Mouse (Mus musculus) embryonic facial prominence, embryonic 13.5 days (tissue): ENCODE data around the gene Gm36079. TPM values are rescaled to one million over a fixed set of nuclear protein-coding genes. Genes with fewer than 3 reads are reported as not detected.
"Not testable (repeated sequence)": the region's sequence is repeated elsewhere in the genome, so short reads cannot be mapped to it uniquely, and the experiment has no call there.

Source experiments
- ATAC-seq: fragments of 200-750 bp; cut with Nextera tagmentation; 2 replicates; pipeline ENCODE4 v1.8.0; 2017; ENCODE audit warnings: low read depth; ENCODE audit not compliant: insufficient number of reproducible peaks, insufficient read depth, low FRiP score, low TSS enrichment
- H3K27ac ChIP-seq: fragments of 300-500 bp; sonication (generic); 2 replicates; pipeline ENCODE4 v1.5.1; 2015; ENCODE audit warnings: moderate library complexity, mild to moderate bottlenecking, inconsistent platforms
- H3K27me3 ChIP-seq: fragments of 300-500 bp; sonication (generic); 2 replicates; pipeline ENCODE4 v1.6.1; 2015; ENCODE audit warnings: mild to moderate bottlenecking, inconsistent platforms
- H3K36me3 ChIP-seq: fragments of 300-500 bp; sonication (generic); 2 replicates; pipeline ENCODE4 v1.6.1; 2015; ENCODE audit warnings: mild to moderate bottlenecking, inconsistent platforms
- H3K4me1 ChIP-seq: fragments of 300-500 bp; sonication (generic); 2 replicates; pipeline ENCODE4 v1.6.1; 2015; ENCODE audit warnings: inconsistent platforms
- H3K4me2 ChIP-seq: fragments of 300-500 bp; sonication (generic); 2 replicates; pipeline ENCODE4 v1.6.1; 2015; ENCODE audit warnings: moderate library complexity, mild to moderate bottlenecking, inconsistent platforms
- H3K4me3 ChIP-seq: fragments of 300-500 bp; sonication (generic); 2 replicates; pipeline ENCODE4 v1.5.1; 2015; ENCODE audit warnings: mild to moderate bottlenecking, inconsistent platforms
- H3K9ac ChIP-seq: fragments of 300-500 bp; sonication (generic); 2 replicates; pipeline ENCODE4 v1.6.1; 2015; ENCODE audit warnings: mild to moderate bottlenecking, inconsistent platforms
- H3K9me3 ChIP-seq: fragments of 300-500 bp; sonication (generic); 2 replicates; pipeline ENCODE4 v1.6.1; 2016; ENCODE audit warnings: inconsistent platforms
- WGBS: fragments of 180-500 bp; shearing (Covaris S2); methylation state at CpG from one replicate; pipeline ENCODE4 v1.1.7; 2015; ENCODE audit warnings: mixed read lengths; 5-methylcytosine and 5-hydroxymethylcytosine counted together
- polyA plus RNA-seq: library from polyadenylated mRNA; unstranded; fragments of >200 nt; fragmentation: Nextera tagmentation; extraction: Ambion mirVana; gene quantifications from 2 replicates; pipeline ENCODE4 v1.2.1, GENCODE M21; 2015

Gm36079 gene
- polyA plus RNA-seq, result not detected in 2 replicates

- not testable (repeated sequence) for H3K9me3 ChIP-seq, H3K4me3 ChIP-seq, H3K36me3 ChIP-seq, H3K4me2 ChIP-seq, H3K4me1 ChIP-seq, H3K27ac ChIP-seq, H3K9ac ChIP-seq, ATAC-seq
- H3K27me3 ChIP-seq, result peaks cover 23% of the 10 kb centered on the region
- WGBS, result 0% methylated on average over 4 of the region's 17 CpGs
Observed at GRCm38 (mm10) chr13:120026911-120027310, at the start of gene Gm36079. Gene Gm36079, minus strand, starts transcription at chr13:120027011.

DNA sequence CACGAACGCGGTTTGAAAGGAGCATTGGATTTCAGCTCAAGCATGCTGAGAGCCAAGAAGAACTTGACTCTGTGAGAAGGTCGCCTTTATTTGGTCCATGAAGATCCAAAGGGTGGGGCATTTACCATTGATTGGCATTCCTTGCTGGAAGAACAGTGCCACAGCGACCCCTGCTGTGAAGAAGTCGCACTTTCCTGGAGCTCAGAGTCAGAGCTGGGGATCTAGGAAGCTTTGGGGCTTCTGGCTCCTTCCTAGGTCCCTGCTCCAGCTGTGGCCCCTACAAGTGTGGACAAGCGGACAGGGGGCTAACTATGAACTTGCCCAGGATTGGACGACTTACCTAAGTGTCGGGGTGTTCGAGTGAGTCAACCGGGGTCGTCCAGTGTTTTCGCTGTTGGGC is 44.1 kb upstream of the Gm36079 start:
- no CpG with 5 or more reads among the region's 13 CpGs for WGBS
- H3K4me1 ChIP-seq, H3K4me3 ChIP-seq, H3K27me3 ChIP-seq, H3K4me2 ChIP-seq, H3K9me3 ChIP-seq, H3K27ac ChIP-seq, ATAC-seq, H3K36me3 ChIP-seq, H3K9ac ChIP-seq: not testable (repeated sequence)

- not testable (repeated sequence) for ATAC-seq, H3K27me3 ChIP-seq, H3K9ac ChIP-seq, H3K4me1 ChIP-seq, H3K9me3 ChIP-seq, H3K4me3 ChIP-seq, H3K4me2 ChIP-seq, H3K36me3 ChIP-seq, H3K27ac ChIP-seq
- no CpG with 5 or more reads among the region's 12 CpGs for WGBS
Observed at GRCm38 (mm10) chr13:120070012-120070598, 43.3 kb upstream of the Gm36079 start.

DNA sequence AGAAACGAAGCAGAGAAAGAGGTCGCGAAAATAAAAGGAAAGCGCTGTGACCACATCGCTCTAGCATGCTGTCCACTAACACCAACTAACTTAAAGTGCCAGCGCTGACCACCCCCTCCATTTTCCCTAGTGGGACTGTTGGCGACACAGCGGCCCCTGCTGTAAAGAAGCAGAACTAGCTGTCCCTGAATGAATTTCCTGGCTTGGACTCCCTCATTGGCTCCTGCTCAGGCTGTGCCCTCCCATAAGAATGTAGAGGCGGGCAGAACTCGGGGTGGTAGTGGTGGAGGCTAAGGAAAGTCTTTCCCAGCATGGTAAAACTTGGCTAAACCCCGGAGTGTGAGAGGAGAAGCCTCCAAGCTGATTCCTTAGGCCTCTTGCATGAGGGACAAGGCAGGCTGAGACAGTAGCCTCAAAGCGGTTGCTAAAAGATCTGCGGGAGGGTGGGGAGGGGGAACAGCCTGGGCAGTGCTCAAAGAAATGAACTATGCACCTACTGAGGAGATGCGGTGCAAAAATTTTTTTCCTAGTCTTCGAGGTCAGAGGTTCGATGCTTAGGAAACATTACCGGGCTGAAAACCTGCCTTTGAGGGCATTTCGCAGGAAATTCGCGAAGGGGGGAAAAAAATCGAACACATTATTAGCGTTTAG is 36.8 kb upstream of the Gm36079 start:
- not testable (repeated sequence) for H3K4me3 ChIP-seq, H3K36me3 ChIP-seq, H3K9ac ChIP-seq, H3K9me3 ChIP-seq, H3K4me2 ChIP-seq, H3K27me3 ChIP-seq, H3K27ac ChIP-seq, ATAC-seq, H3K4me1 ChIP-seq
- no CpG with 5 or more reads among the region's 22 CpGs for WGBS

- not testable (repeated sequence) for H3K36me3 ChIP-seq, H3K27ac ChIP-seq, H3K4me3 ChIP-seq, ATAC-seq, H3K27me3 ChIP-seq, H3K4me1 ChIP-seq, H3K9me3 ChIP-seq, H3K9ac ChIP-seq, H3K4me2 ChIP-seq
- WGBS, result no CpG with 5 or more reads among the region's 4 CpGs
Observed at GRCm38 (mm10) chr13:120062903-120063302, 36.1 kb upstream of the Gm36079 start.

GRCm38 (mm10) chr13:120052085-120052484 is 25.3 kb upstream of the Gm36079 start, which contains the start of gene Gm21188:
Gene Gm21188, minus strand, starts transcription at chr13:120052194.
- not testable (repeated sequence) for H3K4me3 ChIP-seq

DNA sequence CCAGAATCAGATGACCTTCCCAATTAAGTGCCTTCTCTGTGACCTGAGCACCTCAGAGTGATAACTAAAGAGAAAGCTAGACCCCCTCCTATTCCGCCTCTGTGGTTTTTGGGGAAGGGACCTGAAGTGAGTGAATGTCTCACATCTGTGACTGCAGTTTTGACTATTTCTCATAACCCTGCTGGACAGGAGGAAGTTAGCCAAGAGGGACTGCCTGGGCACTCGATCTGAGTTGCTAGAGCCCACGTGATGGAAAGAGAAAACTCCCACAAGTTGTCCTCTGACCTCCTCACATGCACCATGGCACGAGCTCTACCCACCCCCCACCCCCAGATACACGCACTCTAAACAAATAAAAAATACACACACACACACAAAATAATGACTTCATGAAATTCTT is 21.8 kb upstream of the Gm36079 start:
- not testable (repeated sequence) for H3K9me3 ChIP-seq, H3K4me3 ChIP-seq, H3K27me3 ChIP-seq, H3K4me1 ChIP-seq, H3K36me3 ChIP-seq, H3K9ac ChIP-seq, H3K4me2 ChIP-seq, ATAC-seq, H3K27ac ChIP-seq
- no CpG with 5 or more reads among the region's 5 CpGs for WGBS

More at GRCm38 (mm10) chr13:120052085-120052484, 25.3 kb upstream of the Gm36079 start, which contains the start of gene Gm21188:
- H3K9me3 ChIP-seq, H3K9ac ChIP-seq, H3K4me1 ChIP-seq, H3K36me3 ChIP-seq, H3K27me3 ChIP-seq, ATAC-seq, H3K27ac ChIP-seq, H3K4me2 ChIP-seq: not testable (repeated sequence)

- not testable (repeated sequence) for ATAC-seq, H3K27me3 ChIP-seq, H3K4me3 ChIP-seq, H3K36me3 ChIP-seq, H3K9ac ChIP-seq, H3K4me2 ChIP-seq, H3K9me3 ChIP-seq, H3K27ac ChIP-seq, H3K4me1 ChIP-seq
- no CpG with 5 or more reads among the region's 2 CpGs for WGBS
Observed at GRCm38 (mm10) chr13:120048186-120048585, 21.4 kb upstream of the Gm36079 start.

DNA sequence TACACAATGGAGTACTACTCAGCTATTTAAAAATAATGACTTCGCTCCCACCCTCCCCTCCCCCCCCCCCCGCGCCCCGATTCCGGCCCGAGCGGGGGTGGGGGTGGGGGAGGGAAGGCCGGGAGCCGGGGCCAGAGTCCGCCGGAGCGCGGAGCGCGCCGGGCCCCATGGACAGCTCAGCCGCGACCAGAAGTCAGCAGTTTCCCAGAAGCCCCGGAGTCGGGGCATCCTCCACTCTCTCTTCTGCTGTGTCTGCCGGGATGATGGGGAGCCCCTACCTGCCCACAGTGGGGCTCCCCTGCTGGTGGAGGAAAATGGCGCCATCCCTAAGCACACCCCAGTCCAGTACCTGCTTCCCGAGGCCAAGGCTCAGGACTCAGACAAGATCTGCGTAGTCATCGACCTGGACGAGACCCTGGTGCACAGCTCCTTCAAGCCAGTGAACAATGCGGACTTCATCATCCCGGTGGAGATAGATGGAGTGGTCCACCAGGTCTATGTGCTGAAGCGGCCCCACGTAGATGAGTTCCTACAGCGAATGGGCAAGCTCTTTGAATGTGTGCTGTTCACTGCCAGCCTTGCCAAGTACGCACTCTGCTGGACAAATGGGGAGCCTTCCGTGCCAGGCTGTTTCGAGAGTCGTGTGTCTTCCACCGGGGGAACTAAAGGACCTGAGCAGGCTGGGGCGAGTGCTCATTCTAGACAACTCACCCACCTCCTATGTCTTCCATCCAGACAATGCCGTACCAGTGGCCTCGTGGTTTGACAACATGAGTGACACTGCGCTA is 19.8 kb upstream of the Gm36079 start:
- H3K27me3 ChIP-seq, H3K4me1 ChIP-seq, H3K4me3 ChIP-seq, H3K36me3 ChIP-seq, H3K9ac ChIP-seq, H3K27ac ChIP-seq, H3K4me2 ChIP-seq, H3K9me3 ChIP-seq, ATAC-seq: not testable (repeated sequence)
- WGBS, result 3% methylated on average over 12 of the region's 40 CpGs

- H3K27me3 ChIP-seq, result peaks cover 16% of the 10 kb centered on the region
- not testable (repeated sequence) for H3K4me1 ChIP-seq, H3K9ac ChIP-seq, ATAC-seq, H3K4me3 ChIP-seq, H3K27ac ChIP-seq, H3K4me2 ChIP-seq, H3K9me3 ChIP-seq, H3K36me3 ChIP-seq
- no CpG with 5 or more reads among the region's 1 CpGs for WGBS
Observed at GRCm38 (mm10) chr13:120041145-120041544, 14.3 kb upstream of the Gm36079 start.

DNA sequence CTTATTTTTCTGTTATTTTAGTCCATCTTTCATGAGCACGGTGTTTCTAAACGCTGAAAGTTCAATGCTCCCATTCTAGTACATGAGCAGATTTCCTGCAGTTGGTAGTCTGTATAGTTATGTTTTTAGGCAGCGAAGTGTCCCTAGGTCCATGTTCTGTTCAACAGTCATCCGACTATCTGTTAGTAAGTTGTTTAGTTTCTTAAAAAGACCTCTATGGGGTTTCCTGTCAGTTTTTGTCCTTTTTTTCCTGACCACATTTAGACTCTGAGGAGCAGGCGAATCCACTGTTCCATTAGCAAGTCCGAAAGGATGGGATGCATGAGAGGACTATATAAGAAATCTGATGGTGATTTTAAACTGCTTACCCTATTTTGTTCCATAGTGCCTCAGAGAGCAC is 11.1 kb upstream of the Gm36079 start:
- not testable (repeated sequence) for H3K4me1 ChIP-seq, H3K4me3 ChIP-seq, H3K4me2 ChIP-seq, H3K27ac ChIP-seq, H3K36me3 ChIP-seq, H3K9ac ChIP-seq, H3K9me3 ChIP-seq, ATAC-seq
- H3K27me3 ChIP-seq, result peaks cover 25% of the 10 kb centered on the region
- 4% methylated on average over 6 of the region's 6 CpGs for WGBS

DNA sequence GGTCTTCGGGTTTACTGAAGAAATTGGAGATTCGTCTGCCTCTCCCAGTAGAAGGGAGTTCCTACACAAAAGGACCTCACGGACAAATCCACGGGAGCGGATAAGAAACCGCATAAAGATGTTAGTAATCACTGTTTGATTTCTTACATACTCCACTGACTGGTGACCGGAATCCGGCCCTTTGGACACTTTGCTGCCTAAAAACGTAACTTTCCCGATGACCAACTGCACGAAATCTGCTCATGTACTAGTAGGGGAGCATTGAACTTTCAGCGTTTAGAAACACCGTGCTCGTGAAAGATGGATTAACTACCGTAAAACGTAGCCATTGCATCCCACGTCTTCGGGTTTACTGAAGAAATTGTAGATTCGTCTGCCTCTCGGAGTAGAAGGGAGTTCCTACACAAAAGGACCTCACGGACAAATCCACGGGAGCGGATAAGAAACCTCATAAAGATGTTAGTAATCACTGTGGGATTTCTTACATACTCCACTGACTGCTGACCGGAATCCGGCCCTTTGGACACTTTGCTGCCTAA is 9.8 kb upstream of the Gm36079 start:
- not testable (repeated sequence) for H3K9me3 ChIP-seq, H3K27ac ChIP-seq, H3K9ac ChIP-seq, H3K4me1 ChIP-seq, ATAC-seq, H3K36me3 ChIP-seq, H3K4me2 ChIP-seq, H3K4me3 ChIP-seq
- peaks cover 25% of the 10 kb centered on the region for H3K27me3 ChIP-seq
- WGBS, result under 1% methylated on average over 25 of the region's 25 CpGs
